Mouse (Mus musculus): ENCODE results near the gene Lgals3.

Lgals3 gene

DNA sequence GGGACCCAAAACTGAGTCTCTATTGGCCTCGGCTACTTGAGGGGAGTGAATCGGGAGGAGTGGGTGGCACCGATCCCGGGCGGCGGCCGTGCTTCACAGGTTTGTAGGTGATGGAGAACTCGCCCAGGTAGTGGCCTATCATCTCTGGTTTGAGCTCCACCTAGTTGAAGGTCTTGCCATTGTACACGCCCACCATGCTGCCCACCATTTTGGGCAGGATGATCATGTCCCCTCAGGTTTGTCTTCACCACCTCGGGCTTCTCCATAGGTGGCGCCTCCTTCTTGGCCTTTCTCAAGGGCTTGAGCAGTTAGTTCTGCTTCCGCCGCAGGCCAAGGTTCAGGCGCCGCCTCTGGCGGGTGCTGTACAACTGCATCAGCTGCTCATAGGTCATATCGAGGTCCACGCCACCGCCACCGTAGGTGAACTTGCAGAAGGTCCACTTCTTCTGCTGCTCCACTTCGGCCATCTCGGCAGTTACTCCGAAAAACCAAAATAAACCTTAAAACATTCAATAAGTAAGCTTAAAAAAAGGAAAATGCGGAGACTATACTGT lies 52.2 kb downstream of the Lgals3 start:
- in situ Hi-C loops (cut with MboI; ENCODE audit: low sequenced_read_pairs) = no loop called here

DNA sequence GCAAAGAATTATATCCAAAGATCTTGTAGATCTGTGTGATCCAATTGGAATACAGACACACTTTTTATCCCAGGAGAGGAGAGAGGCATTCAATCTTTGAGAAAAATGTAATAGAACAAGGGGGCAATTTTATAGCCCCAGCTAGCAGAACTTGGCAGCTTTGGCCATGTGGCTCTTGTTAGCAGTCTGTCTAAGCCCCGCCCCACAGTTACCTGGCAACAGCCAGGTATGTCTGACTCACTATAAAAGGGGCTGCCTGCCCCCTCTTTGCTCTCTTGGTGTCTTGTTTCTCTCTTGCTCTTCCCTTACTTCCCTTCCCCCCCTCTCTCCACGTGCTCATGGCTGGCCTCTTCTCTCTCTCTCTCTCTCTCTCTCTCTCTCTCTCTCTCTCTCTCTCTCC lies 54.1 kb downstream of the Lgals3 start:
- in situ Hi-C loops (cut with MboI; ENCODE audit: low sequenced_read_pairs) = no loop called here

DNA sequence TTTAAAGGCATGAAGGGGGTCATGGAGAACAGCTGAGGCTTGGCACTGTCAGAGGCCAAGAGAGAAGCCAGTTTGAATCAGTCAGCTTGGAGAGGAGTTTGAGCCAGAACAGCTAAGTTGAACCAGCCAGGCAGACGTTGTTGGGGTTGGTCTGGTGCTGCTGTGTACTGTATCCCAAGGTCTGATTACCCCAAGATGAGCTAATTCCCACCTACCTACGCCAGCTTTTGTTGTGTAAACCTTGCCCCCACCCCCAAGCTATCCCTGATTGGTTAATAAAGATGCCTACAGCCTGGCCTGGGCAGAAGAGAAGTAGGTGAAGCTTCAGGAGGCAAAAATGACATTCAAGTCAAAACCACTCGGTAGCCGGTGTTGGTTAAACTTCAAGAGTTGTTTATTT lies 54.9 kb downstream of the Lgals3 start:
- in situ Hi-C loops (cut with MboI; ENCODE audit: low sequenced_read_pairs) = no loop called here

DNA sequence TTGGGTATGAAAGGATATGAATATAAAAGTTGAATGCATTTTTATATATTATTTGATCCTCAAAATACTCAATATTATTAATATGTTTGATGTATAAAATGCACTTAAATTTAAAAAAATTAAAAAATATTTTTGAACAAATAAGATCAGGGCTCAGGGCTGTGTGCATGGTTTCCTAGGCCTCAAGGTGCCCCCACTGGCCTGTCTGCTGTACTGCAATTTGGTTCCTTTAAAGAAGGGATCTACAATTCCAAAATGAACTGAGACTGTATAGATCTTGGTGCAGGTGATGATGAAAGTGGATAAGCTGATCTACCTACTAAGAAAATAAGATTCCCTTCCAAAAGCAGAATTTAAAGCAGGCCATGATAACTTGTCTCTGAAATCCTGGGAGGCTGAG lies 65.4 kb downstream of the Lgals3 start:
- in situ Hi-C loops (cut with MboI; ENCODE audit: low sequenced_read_pairs) = no loop called here
